Mouse (Mus musculus): Measurements from ENCODE around the gene Rnf215. TPM values are rescaled to one million over a fixed set of nuclear protein-coding genes. Genes with fewer than 3 reads are reported as not detected.

The Rnf215 gene
- polyA plus RNA-seq (2012; rRNA removed; ENCODE audit: low replicate concordance) = 37.3 and 38.1 TPM in 2 replicates

DNA sequence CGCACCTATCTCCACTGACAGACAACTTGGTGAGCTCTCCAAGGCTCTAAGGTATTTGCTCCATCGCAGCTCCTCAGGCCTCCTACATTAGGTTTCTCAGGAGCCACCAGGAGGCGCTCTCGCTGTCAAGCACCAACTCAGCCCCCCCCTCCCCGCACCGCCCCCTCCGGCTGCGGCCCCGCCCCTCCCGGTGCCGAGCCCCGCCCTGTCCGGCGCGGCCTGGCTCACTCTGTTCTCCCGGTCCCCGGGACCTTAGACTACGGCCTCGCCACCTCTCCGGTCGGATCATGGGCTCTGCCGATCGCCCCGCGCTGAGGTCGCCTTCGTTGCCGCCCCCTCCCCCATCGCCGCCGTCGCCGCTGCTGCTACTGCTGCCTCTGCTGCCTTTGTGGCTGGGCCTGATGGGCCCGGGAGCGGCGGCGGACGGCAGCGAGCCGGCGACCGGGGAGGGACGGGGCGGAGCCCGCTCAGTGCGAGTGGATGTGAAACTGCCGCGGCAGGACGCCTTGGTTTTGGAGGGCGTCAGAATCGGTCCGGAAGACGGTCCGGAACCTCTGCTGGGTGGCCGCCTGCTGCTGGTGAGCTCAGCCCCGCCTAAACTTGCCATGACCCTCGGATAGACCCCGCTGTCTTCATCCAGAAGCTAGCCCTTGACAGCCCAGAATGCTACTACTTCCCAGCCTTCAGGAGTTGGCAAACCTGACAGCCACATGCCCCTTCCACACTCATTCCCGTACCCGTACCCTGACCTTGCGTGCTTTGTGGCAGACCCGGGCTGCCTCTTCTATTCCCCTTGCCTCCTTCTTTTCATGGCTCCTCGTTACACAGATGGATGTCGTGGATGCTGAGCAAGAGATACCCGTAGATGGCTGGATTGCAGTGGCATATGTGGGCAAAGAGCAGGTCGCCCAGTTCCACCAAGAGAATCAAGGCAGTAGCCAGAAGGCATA is at the start of gene Rnf215:
TSS of gene Rnf215 (plus strand) at position 217 of the 950 bp plus-strand sequence.

DNA sequence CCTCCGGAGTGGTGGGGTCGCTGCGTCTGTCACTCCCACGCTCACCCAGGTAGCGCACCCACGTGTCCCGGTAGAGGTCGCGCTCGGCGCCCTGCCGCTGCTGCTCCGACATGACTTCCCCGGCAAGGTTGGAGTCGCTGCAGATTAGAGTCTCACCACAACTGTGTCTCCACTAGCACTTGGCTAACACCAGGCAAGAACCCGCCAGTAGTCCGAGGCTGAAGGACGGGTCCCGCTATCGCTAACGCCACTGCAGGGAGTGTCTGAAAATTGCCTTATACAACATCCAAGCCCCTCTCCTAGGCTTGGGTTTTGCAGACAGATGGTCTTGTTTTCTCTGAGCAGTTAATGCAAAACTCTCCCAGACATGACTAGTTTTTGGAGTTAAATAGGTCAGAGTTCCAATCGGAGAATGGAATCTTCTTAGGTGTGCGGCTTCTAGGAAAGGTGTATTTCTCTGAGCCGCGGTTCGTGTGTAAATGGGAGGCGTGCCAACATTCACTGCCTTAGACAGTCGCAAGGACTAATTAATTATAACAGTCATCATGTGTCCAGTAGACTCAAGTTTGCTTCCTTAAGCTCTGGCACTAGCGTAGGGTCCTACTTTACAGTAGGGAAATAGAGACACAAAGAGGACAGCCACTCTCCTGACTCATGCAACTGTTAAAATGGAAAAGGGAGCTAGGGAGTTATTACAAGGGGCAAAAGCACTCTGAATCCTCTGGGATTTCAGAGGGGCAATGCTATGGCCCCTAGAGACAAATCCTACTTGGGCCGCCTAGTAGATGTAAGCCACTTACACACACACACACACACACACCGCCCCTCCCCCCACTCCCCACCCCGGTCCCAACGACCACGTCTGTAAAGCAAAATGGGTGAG is 39.6 kb upstream of the Rnf215 start, which contains the start of gene Mtfp1:
TSS of gene Mtfp1 (minus strand) at position 275 of the 883 bp plus-strand sequence.

DNA sequence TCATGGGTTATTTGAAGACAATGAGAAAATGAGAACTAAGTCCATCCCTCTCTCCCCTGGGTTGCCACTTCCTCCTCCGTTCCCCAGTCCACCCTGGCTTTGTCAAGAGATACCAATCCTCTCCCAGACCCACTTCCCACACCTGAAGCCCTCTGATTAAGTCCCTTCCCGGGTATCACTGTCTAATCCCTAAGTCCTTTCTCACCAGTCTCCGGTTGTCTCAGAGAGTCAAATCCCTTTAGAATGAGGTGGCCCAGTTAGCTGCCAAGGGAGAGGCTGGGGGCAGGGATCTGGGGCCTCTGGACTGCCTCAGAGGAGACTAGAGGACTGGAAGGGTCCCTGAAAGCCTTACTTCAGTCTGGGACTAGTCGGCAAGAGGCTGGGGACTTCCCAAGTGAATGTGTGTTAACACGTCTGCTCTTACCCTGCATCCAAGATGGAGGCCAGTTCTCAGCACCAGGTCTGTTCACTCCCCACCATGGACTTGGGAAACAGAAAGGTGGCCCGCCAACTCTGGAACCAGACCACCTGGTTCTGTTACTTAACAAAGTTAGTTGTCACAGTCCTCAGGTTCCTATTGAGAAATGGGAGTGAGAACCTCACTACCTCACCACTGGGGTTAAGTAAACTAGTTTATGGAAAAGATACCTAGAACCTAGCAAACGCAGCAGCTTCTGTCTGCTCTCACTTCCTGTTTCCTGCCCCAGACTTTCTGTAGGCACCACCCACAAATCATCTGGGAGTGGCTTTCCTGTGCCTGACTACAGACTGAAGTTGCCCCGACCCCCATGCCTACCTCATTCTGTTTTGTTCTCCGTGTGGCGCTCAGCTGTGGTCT is 12.0 kb upstream of the Rnf215 start, which contains the start of gene Sec14l2:
TSS of gene Sec14l2 (minus strand) at position 674 of the 838 bp plus-strand sequence.

DNA sequence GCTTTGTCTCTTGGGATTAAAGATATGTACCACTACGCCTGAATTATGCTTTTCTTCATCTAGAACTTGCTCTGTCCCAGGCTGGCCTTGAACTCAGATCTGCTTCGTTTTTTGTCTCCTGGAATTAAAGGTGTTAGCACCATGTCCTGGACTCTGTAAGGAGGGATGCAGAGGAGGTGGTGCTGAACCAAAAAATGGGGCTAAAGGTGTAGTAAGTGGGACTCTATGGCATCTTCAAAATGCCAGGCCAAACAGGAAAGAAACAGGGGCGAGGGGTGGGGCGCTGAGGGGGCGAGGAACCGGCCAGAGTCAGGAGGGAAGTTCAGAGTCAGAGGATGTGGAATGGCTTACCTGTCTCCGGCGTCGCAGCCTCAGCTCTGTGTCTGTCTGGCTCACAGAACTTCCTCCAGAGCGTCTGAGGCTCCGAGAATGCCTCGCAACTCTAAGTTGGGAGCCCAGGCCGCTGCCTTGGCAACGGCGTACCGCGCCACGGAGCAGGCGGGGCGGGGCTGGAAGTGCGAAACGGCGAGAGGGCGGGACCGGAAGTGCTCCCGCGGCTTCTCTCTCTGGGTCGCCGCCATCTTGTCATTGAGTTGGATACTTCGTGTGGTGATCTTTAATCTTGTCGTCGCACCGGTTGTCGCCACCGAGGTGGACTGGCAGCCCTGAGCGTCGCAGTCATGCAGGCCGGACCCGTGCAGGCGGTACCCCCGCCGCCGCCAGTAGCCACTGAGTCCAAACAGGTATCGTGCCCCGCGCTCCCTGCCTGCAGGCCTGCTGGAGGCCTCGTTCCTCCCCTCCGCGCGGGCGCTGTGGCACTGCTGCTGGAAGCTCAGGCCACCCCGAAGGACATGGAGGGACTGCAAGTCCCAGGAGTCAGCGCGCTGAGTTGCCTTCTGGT is 25.1 kb downstream of the Rnf215 start, which contains the start of the genes Ccdc157 and Sf3a1:
TSS of gene Ccdc157 (minus strand) at position 486 of the 901 bp plus-strand sequence.
TSS of gene Sf3a1 (plus strand) at position 543 of the 901 bp plus-strand sequence.

DNA sequence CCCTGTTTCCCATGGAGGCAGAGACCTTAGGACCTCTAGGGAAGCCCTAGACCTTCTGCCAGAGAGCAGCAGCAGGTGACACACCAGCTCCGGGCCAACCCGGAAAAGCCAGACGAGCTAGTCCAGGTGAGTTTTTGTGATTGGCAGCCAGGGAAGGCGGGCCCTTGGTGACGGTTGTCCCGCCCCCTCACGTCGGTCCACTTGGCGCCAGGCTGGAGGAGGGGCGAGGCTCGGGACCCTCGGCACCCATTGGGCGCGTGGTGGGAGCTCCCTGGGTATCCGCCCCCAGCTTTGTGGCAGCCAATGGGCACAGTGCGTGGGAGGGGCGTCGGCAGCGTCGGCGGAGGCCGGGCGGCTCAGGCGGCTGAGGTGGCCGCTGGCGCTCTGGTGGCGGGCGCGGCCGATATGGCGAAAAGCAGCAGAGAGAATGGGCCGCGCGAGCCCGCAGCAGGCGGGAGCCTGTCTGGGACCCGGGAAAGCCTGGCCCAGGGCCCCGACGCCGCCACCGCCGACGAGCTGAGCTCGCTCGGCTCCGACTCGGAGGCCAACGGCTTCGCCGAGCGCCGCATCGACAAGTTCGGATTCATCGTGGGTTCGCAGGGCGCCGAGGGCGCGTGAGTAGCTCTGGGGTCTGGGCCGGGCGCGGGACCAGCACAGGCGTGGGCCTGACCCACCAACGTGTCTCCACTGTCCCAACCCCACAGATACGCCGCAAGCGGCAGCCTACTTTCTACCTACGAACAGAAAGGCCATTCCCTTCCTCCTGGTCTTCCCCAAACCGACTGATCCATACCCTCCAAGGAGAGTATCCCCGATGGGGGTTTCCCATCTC is 51.7 kb downstream of the Rnf215 start, which contains the start of gene Tbc1d10a:
TSS of gene Tbc1d10a (plus strand) at position 304 of the 832 bp plus-strand sequence.

Other genes starting within 250 kb of the Rnf215 start
- gene 4921536K21Rik, start 240.1 kb upstream of the Rnf215 start, polyA plus RNA-seq (2012; rRNA removed; ENCODE audit: low replicate concordance) = 0.76 and 0.80 TPM in 2 replicates
- 11.0 and 16.4 TPM in 2 replicates for gene Dusp18, start 240.0 kb upstream of the Rnf215 start, polyA plus RNA-seq (2012; rRNA removed; ENCODE audit: low replicate concordance)
- 14.7 and 14.8 TPM in 2 replicates for gene Slc35e4, start 220.5 kb upstream of the Rnf215 start, polyA plus RNA-seq (2012; rRNA removed; ENCODE audit: low replicate concordance)
- gene Tcn2, start 203.0 kb upstream of the Rnf215 start, polyA plus RNA-seq (2012; rRNA removed; ENCODE audit: low replicate concordance) = 208 and 346 TPM in 2 replicates
- 37.2 and 61.0 TPM in 2 replicates for gene Pes1, start 171.2 kb upstream of the Rnf215 start, polyA plus RNA-seq (2012; rRNA removed; ENCODE audit: low replicate concordance)
- gene 4930556J24Rik, start 158.4 kb upstream of the Rnf215 start, polyA plus RNA-seq (2012; rRNA removed; ENCODE audit: low replicate concordance) = not detected in 2 replicates
- gene Gal3st1, start 151.6 kb upstream of the Rnf215 start, polyA plus RNA-seq (2012; rRNA removed; ENCODE audit: low replicate concordance) = 0.49 and 10.0 TPM in 2 replicates
- gene Sec14l4, start 103.7 kb upstream of the Rnf215 start, polyA plus RNA-seq (2012; rRNA removed; ENCODE audit: low replicate concordance) = 0.58 and 1.5 TPM in 2 replicates
- gene Sec14l3, start 70.4 kb upstream of the Rnf215 start, polyA plus RNA-seq (2012; rRNA removed; ENCODE audit: low replicate concordance) = 0.07 TPM in 1 of 2 replicates, not detected in the other
- 13.4 and 16.3 TPM in 2 replicates for gene Mtfp1, start 39.8 kb upstream of the Rnf215 start, polyA plus RNA-seq (2012; rRNA removed; ENCODE audit: low replicate concordance)
- 1.0 and 1.6 TPM in 2 replicates for gene Sec14l2, start 11.8 kb upstream of the Rnf215 start, polyA plus RNA-seq (2012; rRNA removed; ENCODE audit: low replicate concordance)
- gene Ccdc157, start 25.1 kb downstream of the Rnf215 start, polyA plus RNA-seq (2012; rRNA removed; ENCODE audit: low replicate concordance) = 11.2 and 17.5 TPM in 2 replicates
- 15.5 and 41.9 TPM in 2 replicates for gene Sf3a1, start 25.1 kb downstream of the Rnf215 start, polyA plus RNA-seq (2012; rRNA removed; ENCODE audit: low replicate concordance)
- gene Tbc1d10a, start 51.6 kb downstream of the Rnf215 start, polyA plus RNA-seq (2012; rRNA removed; ENCODE audit: low replicate concordance) = 40.4 and 54.8 TPM in 2 replicates
- 14.6 and 53.9 TPM in 2 replicates for gene Castor1, start 83.0 kb downstream of the Rnf215 start, polyA plus RNA-seq (2012; rRNA removed; ENCODE audit: low replicate concordance)
- gene Osm, start 101.2 kb downstream of the Rnf215 start, polyA plus RNA-seq (2012; rRNA removed; ENCODE audit: low replicate concordance) = 0.43 and 0.66 TPM in 2 replicates
- 1.9 and 5.8 TPM in 2 replicates for gene Lif, start 122.4 kb downstream of the Rnf215 start, polyA plus RNA-seq (2012; rRNA removed; ENCODE audit: low replicate concordance)

All from subcutaneous adipose tissue, adult 2 months (tissue).